Mouse (Mus musculus) cerebellum, adult 2 months (tissue): Measurements from ENCODE around the gene Pnpla2.

Experiments used
- CTCF ChIP-seq: fragments of 200-500 bp; IDR thresholded peaks from 2 replicates; pipeline ENCODE4 v1.5.1; 2011; ENCODE audit warnings: low read depth, mild to moderate bottlenecking, control low read depth, low read length, moderate library complexity, borderline replicate concordance; ENCODE audit not compliant: insufficient read depth
- POLR2A ChIP-seq: fragments of 200-500 bp; IDR thresholded peaks from 2 replicates; pipeline ENCODE4 v1.6.1; 2011; ENCODE audit warnings: low read length, control low read depth, borderline replicate concordance; ENCODE audit not compliant: insufficient read depth

- no peak for TF ChIP-seq CTCF
- TF ChIP-seq POLR2A: no peak
Observed at GRCm38 (mm10) chr7:141433517-141434400, 21.2 kb upstream of the Pnpla2 start.
